Mouse (Mus musculus) forebrain, embryonic 12.5 days (tissue): ENCODE measurements at regions not wholly inside any gene's neighbourhood (a gene's known extent, or its start where the extent isn't known, plus 50 kb on each side); places are given as distances from the start of the nearest gene placed in this dataset.

Source experiments
- ATAC-seq: fragments of 200-750 bp; cut with Nextera tagmentation; 2 replicates; pipeline ENCODE4 v1.8.0; 2017; ENCODE audit warnings: moderate TSS enrichment; ENCODE audit not compliant: low FRiP score
- H3K27ac ChIP-seq: fragments of 300-500 bp; sonication (generic); 2 replicates; pipeline ENCODE4 v1.5.1; 2016; ENCODE audit warnings: mild to moderate bottlenecking
- H3K27me3 ChIP-seq: fragments of 300-500 bp; sonication (generic); 2 replicates; pipeline ENCODE4 v1.6.1; 2016; ENCODE audit warnings: mild to moderate bottlenecking
- H3K36me3 ChIP-seq: fragments of 300-500 bp; sonication (generic); replicated peaks from 2 replicates; pipeline ENCODE4 v1.6.1; 2016; ENCODE audit warnings: mild to moderate bottlenecking
- H3K4me1 ChIP-seq: fragments of 300-500 bp; sonication (generic); 2 replicates; pipeline ENCODE4 v1.6.1; 2016
- H3K4me2 ChIP-seq: fragments of 300-500 bp; sonication (generic); 2 replicates; pipeline ENCODE4 v1.6.1; 2016; ENCODE audit warnings: mild to moderate bottlenecking, moderate library complexity
- H3K4me3 ChIP-seq: fragments of 300-500 bp; sonication (generic); replicated peaks from 2 replicates; pipeline ENCODE4 v1.5.1; 2016; ENCODE audit warnings: mild to moderate bottlenecking
- H3K9ac ChIP-seq: fragments of 300-500 bp; sonication (generic); 2 replicates; pipeline ENCODE4 v1.6.1; 2016; ENCODE audit warnings: mild to moderate bottlenecking
- H3K9me3 ChIP-seq: fragments of 300-500 bp; sonication (generic); 2 replicates; pipeline ENCODE4 v1.6.1; 2016
- WGBS: fragments of 180-500 bp; shearing (Covaris S2); methylation state at CpG from one replicate; pipeline ENCODE4 v1.1.7; 2016; 5-methylcytosine and 5-hydroxymethylcytosine counted together

DNA sequence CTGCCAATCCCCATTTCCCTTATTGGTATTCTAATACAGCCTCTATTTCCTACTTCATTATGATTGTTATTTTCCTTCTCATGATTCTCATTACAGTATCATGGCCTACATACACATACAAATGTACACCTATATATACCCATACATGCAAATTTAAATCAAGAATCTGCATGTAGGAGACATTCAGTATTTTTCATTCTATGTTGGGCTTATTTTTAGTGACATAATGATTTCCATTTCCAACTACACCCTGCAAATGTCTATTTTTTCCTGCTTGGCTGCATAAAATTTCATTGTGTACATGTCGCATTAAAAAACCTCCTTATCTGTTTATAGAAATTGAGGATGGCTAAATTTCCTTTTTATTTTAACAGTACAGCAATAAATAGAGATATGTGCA, 236.9 kb upstream of the Ghitm start:
- no peak for ATAC-seq
- no peaks in the 10 kb centered on the region for H3K27me3 ChIP-seq
- no peak overlapping the region for H3K4me3 ChIP-seq
- H3K27ac ChIP-seq, result no peak overlapping the region
- no peaks in the 10 kb centered on the region for H3K36me3 ChIP-seq
- no peak overlapping the region for H3K4me2 ChIP-seq
- 91% methylated on average over 1 of the region's 1 CpGs for WGBS
- H3K9me3 ChIP-seq, result no peaks in the 10 kb centered on the region
- H3K4me1 ChIP-seq, result no peaks in the 10 kb centered on the region
- no peak overlapping the region for H3K9ac ChIP-seq

DNA sequence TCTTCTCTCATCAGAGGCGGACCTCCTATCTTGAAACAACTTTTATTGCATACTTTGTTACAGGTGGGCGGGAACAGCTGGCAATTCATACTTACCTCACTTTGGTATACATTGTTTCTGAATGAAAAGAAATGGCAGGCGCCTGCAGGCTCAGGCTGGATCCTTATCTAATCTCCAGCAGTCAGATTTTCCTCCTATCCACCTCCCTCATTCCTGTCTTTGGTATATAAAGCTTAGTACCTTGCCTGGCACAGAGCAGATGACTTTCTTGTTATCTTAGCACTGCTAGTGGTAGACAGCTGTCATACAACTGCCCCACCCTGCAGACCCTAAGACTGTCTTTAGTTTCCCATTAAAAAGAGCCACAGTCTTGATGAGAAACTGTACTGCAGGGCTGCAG, 226.8 kb upstream of the Ghitm start:
- Histone ChIP-seq H3K4me1 (no peaks in the 10 kb centered on the region), H3K9ac (no peak overlapping the region), H3K27ac (no peak overlapping the region), H3K36me3 (no peaks in the 10 kb centered on the region), H3K27me3 (no peaks in the 10 kb centered on the region), H3K4me3 (no peak overlapping the region), H3K9me3 (no peaks in the 10 kb centered on the region), H3K4me2 (no peak overlapping the region)
- 78% methylated on average over 3 of the region's 3 CpGs for WGBS
- no peak for ATAC-seq

DNA sequence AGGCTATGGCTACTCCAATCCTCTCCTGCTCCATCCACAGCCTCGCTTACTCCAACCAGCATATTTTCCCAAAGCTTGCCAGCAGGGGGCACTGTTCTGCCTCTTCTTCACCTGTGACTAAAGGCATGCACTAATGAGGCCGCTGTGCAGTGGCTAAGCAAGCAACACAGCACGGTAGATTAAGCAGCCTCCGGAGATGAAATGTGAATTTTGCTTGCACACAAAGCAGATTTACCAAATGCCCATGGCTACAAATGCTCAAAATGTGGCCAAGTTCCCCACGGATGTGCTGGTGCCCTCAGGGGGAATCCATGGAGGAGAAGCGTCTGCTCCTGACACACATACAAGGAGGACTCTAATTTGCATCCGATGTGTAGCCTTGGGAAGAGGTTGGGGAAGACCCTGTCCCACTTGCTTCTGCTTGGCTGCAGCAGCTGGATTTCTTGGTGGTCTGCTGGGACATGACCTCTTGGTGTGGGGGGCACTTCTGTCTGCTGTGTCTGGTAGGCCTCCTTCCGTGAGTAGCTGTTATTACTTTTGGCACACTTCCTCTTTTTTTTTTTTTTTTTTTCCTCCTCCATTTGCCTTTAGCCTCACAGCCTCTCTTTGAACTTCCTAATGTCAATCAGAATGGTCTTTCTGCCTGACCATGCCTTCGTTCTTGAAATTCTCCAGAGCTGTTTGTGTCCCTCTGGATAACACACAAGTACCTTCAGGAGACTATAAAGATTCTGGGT, 221.1 kb upstream of the Ghitm start:
- H3K4me2 ChIP-seq, result peak overlapping the region; percentile 41
- ATAC-seq, result peak; percentile 92
- H3K9me3 ChIP-seq, result no peaks in the 10 kb centered on the region
- no peak overlapping the region for H3K27ac ChIP-seq
- H3K27me3 ChIP-seq, result no peaks in the 10 kb centered on the region
- H3K4me3 ChIP-seq, result no peak overlapping the region
- 15% methylated on average over 9 of the region's 9 CpGs for WGBS
- peaks cover 2% of the 10 kb centered on the region; the same call in 1 of the 2 replicates for H3K4me1 ChIP-seq
- no peaks in the 10 kb centered on the region for H3K36me3 ChIP-seq
- H3K9ac ChIP-seq, result no peak overlapping the region

- WGBS, result 84% methylated on average over 4 of the region's 4 CpGs
- Histone ChIP-seq H3K9me3 (no peaks in the 10 kb centered on the region), H3K4me3 (no peak overlapping the region), H3K36me3 (no peaks in the 10 kb centered on the region), H3K4me1 (no peaks in the 10 kb centered on the region), H3K27ac (no peak overlapping the region), H3K9ac (no peak overlapping the region), H3K27me3 (no peaks in the 10 kb centered on the region), H3K4me2 (no peak overlapping the region)
- ATAC-seq, result no peak
Observed at GRCm38 (mm10) chr14:37323392-37323791, 188.3 kb upstream of the Ghitm start.

- Histone ChIP-seq H3K27me3 (no peaks in the 10 kb centered on the region), H3K4me2 (no peak overlapping the region), H3K4me3 (no peak overlapping the region), H3K27ac (no peak overlapping the region), H3K9ac (no peak overlapping the region), H3K9me3 (no peaks in the 10 kb centered on the region), H3K36me3 (no peaks in the 10 kb centered on the region), H3K4me1 (no peaks in the 10 kb centered on the region; the same call in 1 of the 2 replicates)
- WGBS, result 71% methylated on average over 7 of the region's 7 CpGs
- 0 out of 2 replicates have a peak, but pooled peaks have one; percentile 17 for ATAC-seq
Observed at GRCm38 (mm10) chr14:37315239-37315895, 180.3 kb upstream of the Ghitm start.

DNA sequence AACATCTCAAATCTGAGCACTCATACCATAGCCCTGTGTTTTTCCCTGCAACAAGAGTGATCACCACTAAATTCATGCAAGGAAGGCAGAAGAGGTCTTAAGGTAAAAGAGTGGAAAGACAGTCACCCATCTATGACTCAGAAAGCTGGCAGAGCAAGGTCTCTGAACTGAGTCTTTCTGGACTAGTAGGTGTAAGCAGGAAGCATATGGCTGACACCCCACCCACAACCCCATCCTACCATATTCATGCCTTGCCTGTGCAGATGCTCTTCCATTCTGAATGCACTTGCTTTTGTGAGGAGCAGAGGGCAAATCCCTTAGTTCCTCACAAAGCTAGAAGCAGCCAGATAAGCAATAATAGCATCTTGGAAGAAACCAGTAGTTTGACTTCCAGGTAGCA, 178.8 kb upstream of the Ghitm start:
- H3K9ac ChIP-seq, result no peak overlapping the region
- no peaks in the 10 kb centered on the region for H3K27me3 ChIP-seq
- H3K36me3 ChIP-seq, result no peaks in the 10 kb centered on the region
- ATAC-seq, result no peak
- H3K27ac ChIP-seq, result no peak overlapping the region
- no peak overlapping the region for H3K4me3 ChIP-seq
- H3K4me1 ChIP-seq, result no peaks in the 10 kb centered on the region; the same call in 1 of the 2 replicates
- H3K9me3 ChIP-seq, result no peaks in the 10 kb centered on the region
- H3K4me2 ChIP-seq, result no peak overlapping the region

- 94% methylated on average over 3 of the region's 3 CpGs for WGBS
- Histone ChIP-seq H3K4me2 (no peak overlapping the region), H3K27ac (no peak overlapping the region), H3K4me3 (no peak overlapping the region), H3K27me3 (no peaks in the 10 kb centered on the region), H3K4me1 (no peaks in the 10 kb centered on the region; the same call in 1 of the 2 replicates), H3K36me3 (no peaks in the 10 kb centered on the region), H3K9ac (no peak overlapping the region), H3K9me3 (no peaks in the 10 kb centered on the region)
- ATAC-seq, result no peak
Observed at GRCm38 (mm10) chr14:37312887-37313286, 177.8 kb upstream of the Ghitm start.

GRCm38 (mm10) chr14:37306622-37307274, 171.7 kb upstream of the Ghitm start:
- Histone ChIP-seq H3K9ac (no peak overlapping the region), H3K4me3 (no peak overlapping the region), H3K4me1 (no peaks in the 10 kb centered on the region), H3K27ac (no peak overlapping the region), H3K36me3 (no peaks in the 10 kb centered on the region), H3K9me3 (no peaks in the 10 kb centered on the region), H3K27me3 (no peaks in the 10 kb centered on the region), H3K4me2 (no peak overlapping the region)
- no peak for ATAC-seq
- 69% methylated on average over 2 of the region's 2 CpGs for WGBS

DNA sequence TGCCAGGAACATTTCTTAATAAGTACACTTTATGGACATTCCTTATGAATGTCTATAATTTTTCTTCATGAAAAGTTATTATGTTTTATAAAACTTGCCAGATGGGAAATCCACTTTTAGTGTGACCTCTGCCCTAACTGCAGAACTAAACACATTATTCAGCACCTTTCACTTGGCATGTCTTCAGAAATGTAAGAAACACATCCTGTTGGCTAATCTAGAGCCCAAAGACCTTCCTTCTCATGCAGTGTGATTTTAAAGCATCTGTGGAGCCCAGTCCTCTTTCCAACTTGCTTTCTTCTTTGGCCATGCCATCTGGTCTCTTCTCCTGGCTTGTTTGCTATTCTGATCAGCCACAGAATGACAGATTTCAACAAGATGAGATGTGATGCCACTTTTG, 163.6 kb upstream of the Ghitm start:
- Histone ChIP-seq H3K4me1 (no peaks in the 10 kb centered on the region), H3K36me3 (no peaks in the 10 kb centered on the region), H3K27me3 (no peaks in the 10 kb centered on the region), H3K4me3 (no peak overlapping the region), H3K4me2 (no peak overlapping the region), H3K9ac (no peak overlapping the region), H3K9me3 (no peaks in the 10 kb centered on the region), H3K27ac (no peak overlapping the region)
- no peak for ATAC-seq

DNA sequence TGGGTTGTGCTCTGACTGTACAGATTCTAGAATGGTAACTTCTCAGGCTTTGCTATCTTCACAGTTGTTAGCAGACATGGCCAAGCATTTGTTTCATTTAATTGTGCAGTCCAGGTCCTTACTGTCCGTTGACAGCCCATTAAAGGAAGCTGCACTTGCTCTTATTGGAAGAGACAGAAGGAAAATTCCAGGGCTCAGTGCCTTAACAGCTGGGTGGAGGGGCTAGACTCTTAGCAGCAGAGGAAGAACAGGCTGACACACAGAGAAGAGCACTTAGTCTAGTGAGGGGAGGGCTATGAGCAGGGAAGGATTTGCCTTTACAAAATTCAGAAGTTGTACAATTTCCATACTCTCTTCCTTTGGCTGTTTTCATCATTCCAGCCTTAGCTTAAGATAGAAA, 161.5 kb upstream of the Ghitm start:
- no peak overlapping the region for H3K27ac ChIP-seq

GRCm38 (mm10) chr14:37292084-37292860, 157.2 kb upstream of the Ghitm start:
- H3K9me3 ChIP-seq, result no peaks in the 10 kb centered on the region
- no peak overlapping the region for H3K27ac ChIP-seq
- no peaks in the 10 kb centered on the region for H3K4me1 ChIP-seq
- ATAC-seq, result no peak
- no peaks in the 10 kb centered on the region for H3K27me3 ChIP-seq
- H3K9ac ChIP-seq, result no peak overlapping the region
- H3K36me3 ChIP-seq, result no peaks in the 10 kb centered on the region
- 78% methylated on average over 4 of the region's 4 CpGs for WGBS
- no peak overlapping the region for H3K4me3 ChIP-seq
- no peak overlapping the region for H3K4me2 ChIP-seq

More for the DNA sequence above, 161.5 kb upstream of the Ghitm start:
- Histone ChIP-seq H3K9me3 (no peaks in the 10 kb centered on the region), H3K9ac (no peak overlapping the region), H3K27me3 (no peaks in the 10 kb centered on the region), H3K4me3 (no peak overlapping the region), H3K36me3 (no peaks in the 10 kb centered on the region), H3K4me2 (no peak overlapping the region), H3K4me1 (no peaks in the 10 kb centered on the region)
- ATAC-seq, result no peak
- 61% methylated on average over 1 of the region's 1 CpGs for WGBS

GRCm38 (mm10) chr14:37284391-37284790, 149.3 kb upstream of the Ghitm start:
- no peak overlapping the region for H3K9ac ChIP-seq
- no peak for ATAC-seq
- WGBS, result 40% methylated on average over 5 of the region's 5 CpGs

More at GRCm38 (mm10) chr14:37284391-37284790, 149.3 kb upstream of the Ghitm start:
- H3K9me3 ChIP-seq, result no peaks in the 10 kb centered on the region
- H3K4me1 ChIP-seq, result 0 out of 2 replicates have a peak, but pooled peaks cover 2% of the 10 kb centered on the region
- no peaks in the 10 kb centered on the region for H3K27me3 ChIP-seq
- H3K27ac ChIP-seq, result no peak overlapping the region
- H3K36me3 ChIP-seq, result no peaks in the 10 kb centered on the region
- H3K4me3 ChIP-seq, result no peak overlapping the region
- H3K4me2 ChIP-seq, result no peak overlapping the region
